Mouse (Mus musculus): ENCODE measurements around the gene Dync1h1. TPM values are rescaled to one million over a fixed set of nuclear protein-coding genes. Genes with fewer than 3 reads are reported as not detected.

Gene Dync1h1
- polyA plus RNA-seq, 1 experiment from 2014 or later: 82.4 TPM

- H3K36me3 ChIP-seq: peaks cover 53% of the 10 kb centered on the region
- no peak overlapping the region for H3K27ac ChIP-seq
- no peak for ATAC-seq (ENCODE audit: low FRiP score)
- no peaks in the 10 kb centered on the region for H3K4me1 ChIP-seq (replicated peaks)
- H3K27me3 ChIP-seq: no peaks in the 10 kb centered on the region
- H3K4me3 ChIP-seq: no peak overlapping the region
- 88% methylated on average over 4 of the region's 4 CpGs for WGBS
- no peak overlapping the region for H3K9ac ChIP-seq
- H3K4me2 ChIP-seq: no peak overlapping the region
- H3K9me3 ChIP-seq: no peaks in the 10 kb centered on the region
These were observed 25.3 kb upstream of the Dync1h1 start for GRCm38 (mm10) chr12:110575926-110576325.

GRCm38 (mm10) chr12:110578333-110578732 is 22.9 kb upstream of the Dync1h1 start:
- H3K9me3 ChIP-seq: no peaks in the 10 kb centered on the region
- H3K27ac ChIP-seq: no peak overlapping the region
- no peak overlapping the region for H3K4me2 ChIP-seq
- WGBS: 87% methylated on average over 9 of the region's 9 CpGs
- peaks cover 36% of the 10 kb centered on the region for H3K36me3 ChIP-seq
- ATAC-seq (ENCODE audit: low FRiP score): no peak
- no peaks in the 10 kb centered on the region for H3K4me1 ChIP-seq (replicated peaks)
- no peaks in the 10 kb centered on the region for H3K27me3 ChIP-seq
- no peak overlapping the region for H3K4me3 ChIP-seq
- no peak overlapping the region for H3K9ac ChIP-seq

GRCm38 (mm10) chr12:110588622-110589021 is 12.6 kb upstream of the Dync1h1 start:
- ATAC-seq (ENCODE audit: low FRiP score): no peak
- Histone ChIP-seq H3K9me3 (no peaks in the 10 kb centered on the region), H3K4me2 (no peak overlapping the region), H3K27me3 (no peaks in the 10 kb centered on the region), H3K9ac (no peak overlapping the region), H3K27ac (no peak overlapping the region), H3K4me3 (no peak overlapping the region), H3K36me3 (no peaks in the 10 kb centered on the region), H3K4me1 (replicated peaks) (peaks cover 14% of the 10 kb centered on the region)
- WGBS: 81% methylated on average over 6 of the region's 6 CpGs

GRCm38 (mm10) chr12:110590804-110591259 is 10.4 kb upstream of the Dync1h1 start:
- ATAC-seq (ENCODE audit: low FRiP score): peak; percentile 55
- 3% methylated on average over 15 of the region's 15 CpGs for WGBS
- peak overlapping the region; percentile 95 for H3K27ac ChIP-seq

GRCm38 (mm10) chr12:110591260-110591883 is 9.9 kb upstream of the Dync1h1 start:
- Histone ChIP-seq H3K27me3 (no peaks in the 10 kb centered on the region), H3K36me3 (no peaks in the 10 kb centered on the region), H3K4me3 (peak overlapping the region; percentile 65), H3K9me3 (no peaks in the 10 kb centered on the region), H3K4me2 (peak overlapping the region; percentile 93), H3K27ac (peak overlapping the region; percentile 95), H3K4me1 (replicated peaks) (peaks cover 14% of the 10 kb centered on the region), H3K9ac (peak overlapping the region; percentile 87)
- WGBS: under 1% methylated on average over 48 of the region's 56 CpGs
- ATAC-seq (ENCODE audit: low FRiP score): peak; percentile 98

More at GRCm38 (mm10) chr12:110590804-110591259, 10.4 kb upstream of the Dync1h1 start:
- H3K4me3 ChIP-seq: peak overlapping the region; percentile 65
- H3K36me3 ChIP-seq: no peaks in the 10 kb centered on the region
- peaks cover 14% of the 10 kb centered on the region for H3K4me1 ChIP-seq (replicated peaks)
- H3K9me3 ChIP-seq: no peaks in the 10 kb centered on the region
- peak overlapping the region; percentile 87 for H3K9ac ChIP-seq
- peak overlapping the region; percentile 93 for H3K4me2 ChIP-seq
- H3K27me3 ChIP-seq: no peaks in the 10 kb centered on the region

- no peak for ATAC-seq (ENCODE audit: low FRiP score)
- Histone ChIP-seq H3K9me3 (no peaks in the 10 kb centered on the region), H3K4me2 (no peak overlapping the region), H3K27me3 (peaks cover 22% of the 10 kb centered on the region), H3K9ac (no peak overlapping the region), H3K4me3 (no peak overlapping the region), H3K36me3 (no peaks in the 10 kb centered on the region), H3K4me1 (replicated peaks) (peaks cover 22% of the 10 kb centered on the region), H3K27ac (no peak overlapping the region)
- 14% methylated on average over 7 of the region's 7 CpGs for WGBS
These were observed 2.7 kb upstream of the Dync1h1 start for GRCm38 (mm10) chr12:110598527-110598926.

GRCm38 (mm10) chr12:110599791-110600190 is 1.5 kb upstream of the Dync1h1 start:
- H3K27me3 ChIP-seq: peaks cover 22% of the 10 kb centered on the region
- 68% methylated on average over 4 of the region's 4 CpGs for WGBS
- ATAC-seq (ENCODE audit: low FRiP score): no peak
- no peak overlapping the region for H3K4me2 ChIP-seq
- H3K9ac ChIP-seq: 0 out of 2 replicates have a peak overlapping the region, but pooled peaks have one; percentile 3
- H3K27ac ChIP-seq: no peak overlapping the region
- H3K9me3 ChIP-seq: no peaks in the 10 kb centered on the region
- peaks cover 34% of the 10 kb centered on the region for H3K4me1 ChIP-seq (replicated peaks)
- no peaks in the 10 kb centered on the region for H3K36me3 ChIP-seq
- H3K4me3 ChIP-seq: no peak overlapping the region

- Histone ChIP-seq H3K9me3 (no peaks in the 10 kb centered on the region), H3K27me3 (peaks cover 22% of the 10 kb centered on the region), H3K4me1 (replicated peaks) (peaks cover 40% of the 10 kb centered on the region), H3K27ac (no peak overlapping the region), H3K4me2 (peak overlapping the region; percentile 95), H3K9ac (peak overlapping the region; percentile 97), H3K4me3 (peak overlapping the region; percentile 99), H3K36me3 (no peaks in the 10 kb centered on the region)
- ATAC-seq (ENCODE audit: low FRiP score): peak; percentile 21
- WGBS: 56% methylated on average over 13 of the region's 13 CpGs
These were observed 844 bp upstream of the Dync1h1 start for GRCm38 (mm10) chr12:110600225-110600991.

- 87% methylated on average over 3 of the region's 3 CpGs for WGBS
- no peaks in the 10 kb centered on the region for H3K27me3 ChIP-seq
- ATAC-seq (ENCODE audit: low FRiP score): no peak
- no peak overlapping the region for H3K9ac ChIP-seq
- no peak overlapping the region for H3K27ac ChIP-seq
- H3K4me2 ChIP-seq: no peak overlapping the region
- no peak overlapping the region for H3K4me3 ChIP-seq
- H3K4me1 ChIP-seq (replicated peaks): peaks cover 36% of the 10 kb centered on the region
- no peaks in the 10 kb centered on the region for H3K9me3 ChIP-seq
- H3K36me3 ChIP-seq: 0 out of 2 replicates have a peak, but pooled peaks cover 3% of the 10 kb centered on the region
These were observed 4.9 kb downstream of the Dync1h1 start for GRCm38 (mm10) chr12:110606161-110606560.

- no peak overlapping the region for H3K4me3 ChIP-seq
- 95% methylated on average over 2 of the region's 2 CpGs for WGBS
- no peak overlapping the region for H3K9ac ChIP-seq
- H3K9me3 ChIP-seq: no peaks in the 10 kb centered on the region
- H3K27me3 ChIP-seq: no peaks in the 10 kb centered on the region
- H3K4me2 ChIP-seq: no peak overlapping the region
- ATAC-seq (ENCODE audit: low FRiP score): no peak
- H3K4me1 ChIP-seq (replicated peaks): peaks cover 36% of the 10 kb centered on the region
- H3K27ac ChIP-seq: no peak overlapping the region
- 0 out of 2 replicates have a peak, but pooled peaks cover 3% of the 10 kb centered on the region for H3K36me3 ChIP-seq
These were observed 5.4 kb downstream of the Dync1h1 start for GRCm38 (mm10) chr12:110606676-110607075.

GRCm38 (mm10) chr12:110608460-110609152 is 7.4 kb downstream of the Dync1h1 start:
- Histone ChIP-seq H3K4me1 (replicated peaks) (peaks cover 21% of the 10 kb centered on the region), H3K4me3 (no peak overlapping the region), H3K9ac (no peak overlapping the region), H3K27me3 (no peaks in the 10 kb centered on the region), H3K4me2 (no peak overlapping the region), H3K36me3 (peaks cover 18% of the 10 kb centered on the region), H3K27ac (no peak overlapping the region), H3K9me3 (no peaks in the 10 kb centered on the region)
- 80% methylated on average over 11 of the region's 11 CpGs for WGBS
- ATAC-seq (ENCODE audit: low FRiP score): no peak

GRCm38 (mm10) chr12:110609153-110609497 is 7.9 kb downstream of the Dync1h1 start:
- Histone ChIP-seq H3K27ac (no peak overlapping the region), H3K4me1 (replicated peaks) (peaks cover 16% of the 10 kb centered on the region), H3K9me3 (no peaks in the 10 kb centered on the region), H3K9ac (no peak overlapping the region), H3K4me2 (no peak overlapping the region), H3K27me3 (no peaks in the 10 kb centered on the region), H3K36me3 (peaks cover 23% of the 10 kb centered on the region), H3K4me3 (no peak overlapping the region)
- 92% methylated on average over 9 of the region's 9 CpGs for WGBS
- no peak for ATAC-seq (ENCODE audit: low FRiP score)

Data from hindbrain, embryonic 13.5 days (tissue).